Mouse (Mus musculus) embryonic facial prominence, embryonic 15.5 days (tissue): ENCODE results near the gene Slc25a38. TPM values are rescaled to one million over a fixed set of nuclear protein-coding genes. Genes with fewer than 3 reads are reported as not detected.
A peak's percentile ranks its signal among the peaks of the same experiment; 100 is the strongest.

Experiments
- ATAC-seq: fragments of 200-750 bp; cut with Nextera tagmentation; 2 replicates; pipeline ENCODE4 v1.8.0; 2017; ENCODE audit warnings: low read depth, moderate TSS enrichment; ENCODE audit not compliant: insufficient number of reproducible peaks, low FRiP score, low TSS enrichment
- H3K27ac ChIP-seq: fragments of 300-500 bp; sonication (generic); replicated peaks from 2 replicates; pipeline ENCODE4 v1.5.1; 2015; ENCODE audit warnings: mild to moderate bottlenecking, inconsistent platforms
- H3K27me3 ChIP-seq: fragments of 300-500 bp; sonication (generic); 2 replicates; pipeline ENCODE4 v1.6.1; 2015; ENCODE audit warnings: inconsistent platforms
- H3K36me3 ChIP-seq: fragments of 300-500 bp; sonication (generic); 2 replicates; pipeline ENCODE4 v1.6.1; 2015; ENCODE audit warnings: mild to moderate bottlenecking, inconsistent platforms
- H3K4me1 ChIP-seq: fragments of 300-500 bp; sonication (generic); 2 replicates; pipeline ENCODE4 v1.6.1; 2015; ENCODE audit warnings: inconsistent platforms
- H3K4me2 ChIP-seq: fragments of 300-500 bp; sonication (generic); replicated peaks from 2 replicates; pipeline ENCODE4 v1.6.1; 2015; ENCODE audit warnings: mild to moderate bottlenecking, inconsistent platforms
- H3K4me3 ChIP-seq: fragments of 300-500 bp; sonication (generic); replicated peaks from 2 replicates; pipeline ENCODE4 v1.5.1; 2015; ENCODE audit warnings: mild to moderate bottlenecking, inconsistent platforms
- H3K9ac ChIP-seq: fragments of 300-500 bp; sonication (generic); 2 replicates; pipeline ENCODE4 v1.6.1; 2015; ENCODE audit warnings: inconsistent platforms
- H3K9me3 ChIP-seq: fragments of 300-500 bp; sonication (generic); replicated peaks from 2 replicates; pipeline ENCODE4 v1.6.1; 2016; ENCODE audit warnings: inconsistent platforms
- WGBS: fragments of 180-500 bp; shearing (Covaris S2); methylation state at CpG from one replicate; pipeline ENCODE4 v1.1.7; 2015; 5-methylcytosine and 5-hydroxymethylcytosine counted together
- polyA plus RNA-seq: library from polyadenylated mRNA; unstranded; fragments of >200 nt; fragmentation: Nextera tagmentation; extraction: Ambion mirVana; gene quantifications from 2 replicates; pipeline ENCODE4 v1.2.1, GENCODE M21; 2015

The Slc25a38 gene
- polyA plus RNA-seq, 1 experiment from 2014 or later = 30.1 TPM

GRCm38 (mm10) chr9:120126868-120127267 is 16.7 kb downstream of the Slc25a38 start:
- Histone ChIP-seq H3K4me1 (peaks cover 14% of the 10 kb centered on the region), H3K27me3 (no peaks in the 10 kb centered on the region), H3K9me3 (no peaks in the 10 kb centered on the region), H3K9ac (peak overlapping the region; percentile 27; the same call in 1 of the 2 replicates), H3K4me3 (peak overlapping the region; percentile 100), H3K27ac (peak overlapping the region; percentile 87), H3K36me3 (peaks cover 52% of the 10 kb centered on the region), H3K4me2 (peak overlapping the region; percentile 54)
- WGBS = 59% methylated on average over 11 of the region's 11 CpGs
- ATAC-seq = no peak

- peaks cover 53% of the 10 kb centered on the region for H3K36me3 ChIP-seq
- peaks cover 14% of the 10 kb centered on the region for H3K4me1 ChIP-seq
- under 1% methylated on average over 71 of the region's 72 CpGs for WGBS
- H3K27me3 ChIP-seq = no peaks in the 10 kb centered on the region
- peak; percentile 98 for ATAC-seq
- H3K9me3 ChIP-seq = no peaks in the 10 kb centered on the region
- peak within 1 kb of the TSS; percentile 69 for H3K4me2 ChIP-seq
- peak within 1 kb of the TSS; percentile 92 for H3K27ac ChIP-seq
- peak within 1 kb of the TSS; percentile 100 for H3K4me3 ChIP-seq
- H3K9ac ChIP-seq = peak within 1 kb of the TSS; percentile 100
Observed at GRCm38 (mm10) chr9:120127538-120128251, 17.5 kb downstream of the Slc25a38 start, which contains the start of gene Rpsa. TSS of gene Rpsa (plus strand) at chr9:120127689.

DNA sequence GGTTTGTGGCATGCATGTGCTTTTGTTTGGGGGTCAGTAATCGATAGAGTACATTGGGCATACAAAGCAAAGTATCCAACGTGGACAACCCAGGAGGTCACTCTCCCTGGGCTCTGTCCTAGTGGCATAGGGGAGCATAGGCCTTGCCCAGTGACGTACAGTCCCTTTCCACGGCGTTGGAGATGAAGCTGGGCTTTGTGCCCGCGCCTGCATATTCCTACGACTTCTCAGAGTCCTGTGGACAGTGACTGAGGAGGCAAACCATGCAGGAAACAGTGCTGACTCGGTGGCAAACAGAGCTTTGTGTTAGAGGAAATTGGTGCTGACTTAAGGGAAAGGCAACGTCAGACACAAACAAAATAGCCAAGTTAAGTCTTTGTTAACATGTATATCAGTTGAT is 19.1 kb downstream of the Slc25a38 start:
- H3K4me3 ChIP-seq = peak overlapping the region; percentile 100
- WGBS = 58% methylated on average over 10 of the region's 10 CpGs
- peaks cover 14% of the 10 kb centered on the region for H3K4me1 ChIP-seq
- peak overlapping the region; percentile 19; the same call in 1 of the 2 replicates for H3K27ac ChIP-seq
- H3K27me3 ChIP-seq = no peaks in the 10 kb centered on the region
- no peaks in the 10 kb centered on the region for H3K9me3 ChIP-seq
- no peak for ATAC-seq
- H3K36me3 ChIP-seq = peaks cover 40% of the 10 kb centered on the region
- peak overlapping the region; percentile 69 for H3K4me2 ChIP-seq
- peak overlapping the region; percentile 100 for H3K9ac ChIP-seq

DNA sequence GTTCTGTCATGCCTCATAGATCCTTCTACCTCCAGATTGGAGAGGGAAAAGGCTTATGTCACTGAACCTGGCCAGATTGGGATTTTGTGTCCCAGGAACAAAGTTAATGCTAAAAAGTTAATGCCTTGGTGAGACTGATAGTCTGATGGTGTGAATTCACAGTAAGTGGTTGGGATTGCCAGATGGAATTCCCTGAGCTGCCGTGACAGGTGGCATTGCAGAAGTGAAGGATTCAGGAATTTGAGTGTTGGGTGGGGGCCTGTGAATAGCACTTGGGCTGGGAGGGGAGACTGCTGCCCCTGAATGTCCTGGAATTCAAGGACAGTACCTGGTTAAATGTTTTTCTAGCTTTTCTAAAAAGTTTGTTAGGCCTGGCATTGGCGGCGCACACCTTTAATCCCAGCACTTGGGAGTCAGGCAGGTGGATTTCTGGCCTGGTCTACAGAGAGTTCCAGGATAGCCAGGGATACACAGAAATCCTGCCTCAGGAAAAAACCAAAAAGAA is 21.7 kb downstream of the Slc25a38 start:
- 75% methylated on average over 3 of the region's 3 CpGs for WGBS
- H3K4me2 ChIP-seq = no peak overlapping the region
- no peak overlapping the region for H3K4me3 ChIP-seq
- no peaks in the 10 kb centered on the region for H3K9me3 ChIP-seq
- H3K27ac ChIP-seq = no peak overlapping the region
- H3K27me3 ChIP-seq = no peaks in the 10 kb centered on the region
- ATAC-seq = no peak
- no peak overlapping the region for H3K9ac ChIP-seq
- peaks cover 17% of the 10 kb centered on the region for H3K4me1 ChIP-seq
- H3K36me3 ChIP-seq = peaks cover 38% of the 10 kb centered on the region

- H3K4me1 ChIP-seq = peaks cover 17% of the 10 kb centered on the region
- no peak for ATAC-seq
- H3K4me2 ChIP-seq = no peak overlapping the region
- H3K9me3 ChIP-seq = no peaks in the 10 kb centered on the region
- no peak overlapping the region for H3K4me3 ChIP-seq
- no peak overlapping the region for H3K9ac ChIP-seq
- H3K27ac ChIP-seq = peak overlapping the region; percentile 3; the same call in 1 of the 2 replicates
- H3K27me3 ChIP-seq = no peaks in the 10 kb centered on the region
- peaks cover 38% of the 10 kb centered on the region for H3K36me3 ChIP-seq
- 35% methylated on average over 8 of the region's 8 CpGs for WGBS
Observed at GRCm38 (mm10) chr9:120132980-120133754, 23.0 kb downstream of the Slc25a38 start.

DNA sequence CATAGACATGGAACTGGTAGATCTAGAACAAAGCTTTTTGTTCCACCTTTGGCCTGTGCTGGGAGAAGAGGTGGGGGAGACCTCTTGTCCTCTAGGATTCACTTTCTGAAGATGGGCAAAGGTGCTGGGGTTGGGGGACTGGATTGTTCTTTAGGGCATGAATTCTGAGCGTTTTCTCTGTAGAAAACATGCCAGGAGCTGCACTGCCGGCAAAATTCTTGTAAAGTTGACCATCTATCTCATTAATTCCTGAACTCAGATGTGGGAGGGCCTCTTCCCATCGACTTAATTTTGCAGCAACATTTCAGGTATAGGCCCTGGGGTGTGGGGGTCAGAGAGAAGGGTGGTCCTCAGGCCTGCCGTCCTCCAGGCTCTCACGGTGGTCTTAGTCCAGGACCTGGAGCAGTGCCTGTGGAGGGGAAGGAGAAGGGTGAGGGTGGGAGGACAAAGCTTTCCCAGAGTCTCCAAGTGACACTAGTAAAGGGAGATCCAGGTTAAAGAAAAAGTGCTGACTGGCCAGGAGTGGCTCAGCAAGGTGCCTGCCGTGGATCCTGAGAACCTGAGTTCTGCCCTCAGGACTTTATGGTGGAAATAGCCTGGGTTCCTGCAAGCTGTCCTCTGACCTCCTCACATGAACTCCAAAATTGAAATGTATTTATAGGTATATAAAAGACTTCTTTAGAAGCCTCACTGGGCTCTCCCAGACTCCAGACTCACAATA is 23.7 kb downstream of the Slc25a38 start:
- 40% methylated on average over 6 of the region's 6 CpGs for WGBS
- ATAC-seq = no peak
- Histone ChIP-seq H3K27ac (no peak overlapping the region), H3K36me3 (peaks cover 34% of the 10 kb centered on the region), H3K9me3 (no peaks in the 10 kb centered on the region), H3K4me3 (no peak overlapping the region), H3K4me1 (peaks cover 11% of the 10 kb centered on the region), H3K9ac (no peak overlapping the region), H3K4me2 (no peak overlapping the region), H3K27me3 (no peaks in the 10 kb centered on the region)

GRCm38 (mm10) chr9:120134529-120135160 is 24.5 kb downstream of the Slc25a38 start:
- Histone ChIP-seq H3K27me3 (no peaks in the 10 kb centered on the region), H3K4me1 (peaks cover 4% of the 10 kb centered on the region), H3K4me3 (no peak overlapping the region), H3K4me2 (no peak overlapping the region), H3K9ac (no peak overlapping the region), H3K36me3 (peaks cover 27% of the 10 kb centered on the region), H3K27ac (no peak overlapping the region), H3K9me3 (no peaks in the 10 kb centered on the region)
- 74% methylated on average over 13 of the region's 13 CpGs for WGBS
- no peak for ATAC-seq

DNA sequence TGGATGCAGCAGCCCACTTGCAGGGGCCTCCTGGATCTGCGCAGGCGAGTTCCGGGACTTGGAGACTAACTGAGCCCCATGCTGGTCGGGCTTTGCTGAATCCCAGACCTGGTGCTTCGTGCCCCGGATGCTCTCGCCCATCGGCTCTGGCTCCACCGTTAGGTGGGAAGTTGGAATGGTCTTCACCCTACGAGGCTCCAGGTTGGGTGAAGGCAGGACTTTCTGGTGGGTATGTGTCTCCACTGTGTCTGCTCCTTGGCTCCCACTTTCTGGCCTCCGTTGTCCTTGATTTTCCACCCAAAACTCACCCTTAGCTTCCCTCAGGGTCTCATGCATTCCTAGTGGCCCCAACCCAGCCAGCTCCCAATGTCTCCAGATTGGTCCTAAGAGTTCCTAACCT is 25.3 kb downstream of the Slc25a38 start:
- no peak overlapping the region for H3K4me3 ChIP-seq
- no peaks in the 10 kb centered on the region for H3K9me3 ChIP-seq
- H3K27ac ChIP-seq = no peak overlapping the region
- H3K36me3 ChIP-seq = peaks cover 20% of the 10 kb centered on the region
- H3K27me3 ChIP-seq = no peaks in the 10 kb centered on the region
- no peak overlapping the region for H3K4me2 ChIP-seq
- H3K4me1 ChIP-seq = 0 out of 2 replicates have a peak, but pooled peaks cover 3% of the 10 kb centered on the region
- 89% methylated on average over 11 of the region's 11 CpGs for WGBS
- ATAC-seq = no peak
- no peak overlapping the region for H3K9ac ChIP-seq

GRCm38 (mm10) chr9:120140652-120141051 is 30.5 kb downstream of the Slc25a38 start:
- Histone ChIP-seq H3K36me3 (no peaks in the 10 kb centered on the region), H3K9ac (no peak overlapping the region), H3K4me2 (no peak overlapping the region), H3K27me3 (no peaks in the 10 kb centered on the region), H3K9me3 (no peaks in the 10 kb centered on the region), H3K27ac (no peak overlapping the region), H3K4me3 (no peak overlapping the region), H3K4me1 (0 out of 2 replicates have a peak, but pooled peaks cover 7% of the 10 kb centered on the region)
- no peak for ATAC-seq
- WGBS = 6% methylated on average over 4 of the region's 4 CpGs

DNA sequence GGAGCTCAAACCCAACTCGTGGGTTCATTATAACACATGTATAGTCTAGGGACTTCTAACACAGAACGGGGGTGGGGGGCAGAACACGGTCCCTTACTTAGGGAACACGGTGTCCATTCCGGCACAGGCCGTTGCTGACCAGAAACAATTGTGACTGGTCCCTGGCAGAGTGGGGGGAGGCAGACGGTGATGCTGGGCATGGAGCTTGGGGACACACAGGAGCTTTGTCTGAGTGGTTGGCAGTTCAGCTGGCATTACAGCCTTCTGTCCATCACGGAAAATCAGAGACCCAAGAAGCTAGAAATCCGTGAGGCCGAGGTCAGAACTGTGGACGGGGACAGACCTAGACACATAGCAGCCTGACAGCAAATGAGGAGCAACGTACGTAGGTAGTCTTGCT is 34.3 kb downstream of the Slc25a38 start:
- H3K4me3 ChIP-seq = no peak overlapping the region
- ATAC-seq = no peak
- 82% methylated on average over 13 of the region's 13 CpGs for WGBS
- no peak overlapping the region for H3K27ac ChIP-seq
- no peak overlapping the region for H3K4me2 ChIP-seq
- H3K9me3 ChIP-seq = no peaks in the 10 kb centered on the region
- no peaks in the 10 kb centered on the region for H3K27me3 ChIP-seq
- no peaks in the 10 kb centered on the region for H3K36me3 ChIP-seq
- H3K4me1 ChIP-seq = 0 out of 2 replicates have a peak, but pooled peaks cover 4% of the 10 kb centered on the region
- no peak overlapping the region for H3K9ac ChIP-seq
